Mouse (Mus musculus) T-helper 2 cell (primary cell): ENCODE data around the gene Psma1.

Source experiments
- in situ Hi-C: fragments of 300-600 bp; cut with MboI, MseI; formaldehyde crosslinking; loops from one replicate; pipeline ENCODE4 v1.15.1; 2025; ENCODE audit warnings: high pct_unique_total_duplicates

Gene Psma1

GRCm38 (mm10) chr7:114275372-114276004, 430 bp downstream of the Psma1 start:
- in situ Hi-C loops, result no loop called here

- in situ Hi-C loops, result no loop called here
Measured at GRCm38 (mm10) chr7:114268446-114268845, 7.5 kb downstream of the Psma1 start.

DNA sequence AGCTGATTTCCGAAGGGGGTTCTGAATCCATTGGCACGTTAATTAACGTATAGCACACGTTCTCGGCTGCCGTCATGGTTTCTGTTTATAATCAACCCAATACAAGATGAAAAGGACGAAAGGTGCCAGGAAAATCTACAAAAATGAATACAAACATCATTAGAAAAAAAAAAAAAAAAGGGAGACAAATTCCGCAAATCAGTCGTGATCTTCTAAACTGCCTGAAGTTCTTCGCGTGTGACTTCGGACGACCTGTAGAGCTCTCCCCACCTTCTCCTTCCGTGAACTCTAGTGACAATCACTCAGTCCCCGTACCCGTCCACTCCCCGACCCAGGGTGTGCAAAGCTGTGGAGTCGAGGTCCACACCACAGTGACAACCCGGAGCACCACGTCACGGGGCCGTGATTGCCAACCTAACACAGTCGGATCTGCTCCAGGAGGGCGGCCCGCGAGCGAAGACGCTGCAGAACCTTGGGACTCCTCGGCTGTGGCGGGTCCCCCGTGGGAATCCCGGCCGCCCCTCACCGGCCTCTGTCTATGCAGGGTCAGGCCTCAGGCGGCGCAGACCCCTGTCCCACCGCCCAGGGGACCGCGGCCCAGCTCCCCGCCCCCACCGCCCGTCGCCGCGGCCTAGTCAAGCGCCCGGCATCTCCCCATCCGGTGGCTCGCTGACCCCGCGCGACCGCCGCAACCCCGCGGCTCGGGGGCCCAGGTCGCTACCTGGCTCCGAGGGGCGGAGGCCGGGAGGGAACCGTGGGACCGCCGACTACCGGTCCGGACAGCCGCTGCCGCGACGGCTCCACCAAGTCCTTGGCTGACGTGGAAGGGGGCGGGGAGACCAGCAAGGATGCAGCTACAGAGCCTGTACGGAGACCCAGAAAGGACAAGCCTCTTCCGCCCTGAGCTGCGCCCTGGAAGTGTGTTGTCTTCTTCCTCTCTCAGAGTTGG, 21.8 kb downstream of the Psma1 start, which contains the start of gene Copb1:
Gene Copb1, minus strand, starts transcription at position 827 of the 949 bp plus-strand sequence.
- in situ Hi-C loops, result no loop called here

DNA sequence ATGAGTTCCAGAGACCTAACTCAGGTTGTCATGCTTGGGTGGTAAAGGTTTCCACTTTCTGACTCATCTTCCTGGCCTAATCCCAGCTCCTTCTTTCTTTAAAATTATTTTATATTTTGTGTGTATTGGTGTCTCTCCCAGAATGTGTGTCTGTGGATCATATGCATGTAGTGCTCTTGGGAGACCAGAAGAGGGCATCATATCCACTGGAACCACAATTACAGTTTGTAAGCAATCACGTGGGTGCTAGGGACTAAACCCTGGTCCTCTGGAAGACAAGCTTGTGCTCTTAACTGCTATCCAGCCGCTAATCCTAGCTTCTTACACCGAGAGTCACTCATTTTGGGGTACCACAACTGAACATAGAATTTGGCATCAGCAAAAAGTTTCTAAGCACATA, 24.2 kb downstream of the Psma1 start:
- in situ Hi-C loops, result no loop called here

DNA sequence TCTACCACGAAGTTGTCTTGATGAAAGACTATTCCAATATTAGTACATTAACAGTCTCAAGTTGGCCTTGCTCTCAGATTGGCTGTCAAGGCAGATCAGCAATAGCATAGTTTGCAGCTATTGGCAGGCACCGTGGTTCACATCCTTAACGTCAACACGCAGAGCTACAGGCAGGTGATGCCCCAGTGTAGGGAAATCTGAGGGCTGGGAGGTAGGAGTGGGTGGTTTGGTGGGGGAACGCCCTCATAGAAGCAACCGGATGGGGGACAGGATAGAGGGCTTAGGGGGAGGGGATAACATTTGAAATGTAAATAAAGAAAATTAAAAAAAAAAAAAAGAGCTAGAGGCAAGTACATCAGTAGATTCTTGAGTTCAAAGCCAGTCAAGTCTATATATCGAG, 41.9 kb downstream of the Psma1 start:
- in situ Hi-C loops, result no loop called here

DNA sequence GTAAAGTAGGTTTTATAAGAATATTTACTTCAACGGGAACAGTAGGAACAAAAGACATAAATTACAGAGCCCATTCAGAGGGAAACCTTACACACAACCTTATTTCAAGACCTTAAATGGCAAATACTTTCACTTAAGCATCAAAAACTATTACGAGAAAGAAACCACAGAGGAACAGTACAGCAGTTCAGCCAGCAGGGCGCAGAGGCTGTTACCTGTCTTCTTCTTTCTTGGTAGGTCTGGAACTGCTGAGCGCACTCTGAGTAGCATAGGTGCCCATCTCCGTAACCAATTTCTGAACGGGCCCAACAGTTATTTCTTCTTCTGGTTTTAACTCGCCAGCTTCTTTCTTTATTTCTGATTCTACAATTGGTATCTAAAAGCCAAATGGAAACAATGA, 42.9 kb downstream of the Psma1 start:
- in situ Hi-C loops, result no loop called here

DNA sequence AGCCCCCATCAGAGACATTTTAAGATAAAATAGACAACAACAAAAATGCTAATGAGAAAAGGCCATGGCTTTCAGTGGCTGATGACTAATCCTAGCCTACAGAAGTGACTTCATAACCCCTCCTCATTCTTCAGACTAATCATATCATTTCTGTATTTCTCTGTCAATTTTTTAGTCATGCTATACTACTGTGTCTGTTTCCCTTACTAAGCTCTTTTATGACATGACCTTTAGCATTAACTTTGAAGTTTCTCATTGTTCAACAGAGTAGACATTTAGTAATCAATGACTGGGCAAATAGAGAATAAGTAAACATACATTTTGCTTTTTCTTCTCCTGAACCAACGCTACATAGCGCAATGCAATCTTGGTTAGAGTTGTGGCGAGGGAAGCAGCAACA, 44.1 kb downstream of the Psma1 start:
- in situ Hi-C loops, result no loop called here

- in situ Hi-C loops, result no loop called here
Measured at GRCm38 (mm10) chr7:114226521-114226920, 49.4 kb downstream of the Psma1 start.

DNA sequence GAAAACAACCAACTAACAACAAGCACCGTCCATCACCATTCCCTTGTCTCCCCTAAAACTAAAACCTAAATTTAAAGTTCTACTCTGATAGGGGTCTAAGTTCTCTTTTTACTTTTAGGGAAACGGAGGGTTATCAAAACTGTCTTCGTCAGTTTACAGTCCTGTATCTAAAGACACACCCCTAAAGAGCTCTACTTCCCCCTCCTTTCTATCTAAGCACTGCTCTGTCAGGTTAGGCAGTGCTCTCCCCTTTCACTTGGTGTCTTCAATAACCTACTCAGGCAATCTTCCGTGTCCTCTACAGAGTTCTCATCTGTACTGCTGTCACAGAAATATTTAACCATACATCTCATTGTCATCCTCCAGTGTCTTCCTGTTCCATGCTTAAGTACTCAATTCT, 55.5 kb downstream of the Psma1 start:
- in situ Hi-C loops, result loop anchor here (25.0 kb wide), 1 partner anchor 458 kb away; the partner anchor contains the start of gene Spon1

GRCm38 (mm10) chr7:114216908-114217307, 59.0 kb downstream of the Psma1 start:
- in situ Hi-C loops, result loop anchor here (25.0 kb wide), 1 partner anchor 455 kb away; the partner anchor contains the start of gene Spon1
